ENCODE assay signal across 8 mouse cellular contexts in the genomic region with DNA sequence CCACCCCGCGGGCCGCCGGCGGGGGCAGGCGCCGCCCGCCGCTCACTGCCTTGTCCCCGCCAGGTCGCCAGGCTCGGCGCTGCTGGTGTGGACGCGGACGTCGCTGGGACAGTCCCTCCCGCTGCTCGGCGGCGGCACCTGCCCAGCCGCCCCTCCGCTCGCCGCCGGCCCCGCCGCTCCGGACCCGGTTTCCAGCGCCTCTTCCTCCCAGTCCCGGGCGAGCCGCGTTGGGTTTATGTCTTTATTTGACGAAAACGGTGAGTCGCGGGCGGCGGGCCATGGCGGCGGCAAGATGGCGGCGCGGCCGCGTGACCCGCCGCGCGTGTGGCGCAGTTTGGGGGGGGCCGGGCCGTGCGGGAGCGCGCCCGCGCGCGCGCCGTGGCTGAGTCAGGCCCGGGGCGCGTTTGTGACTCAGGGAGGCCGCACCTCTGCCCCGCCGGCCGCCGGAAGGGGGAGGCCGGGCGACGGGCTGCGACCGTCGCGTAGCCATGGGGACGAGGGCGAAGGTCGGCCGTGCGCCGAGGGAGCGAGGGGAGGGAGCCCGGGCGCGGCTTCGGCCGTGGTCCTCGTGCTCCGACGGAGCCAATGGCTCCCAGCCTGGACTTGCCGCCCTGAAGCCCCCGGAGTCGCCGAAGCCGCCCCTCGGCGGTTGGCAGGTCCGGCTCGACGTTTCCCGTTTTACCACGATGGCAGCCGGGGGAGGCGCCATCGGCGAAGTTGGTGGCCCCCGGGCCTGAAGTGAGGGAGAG. TPM values are rescaled to one million over a fixed set of nuclear protein-coding genes. Genes with fewer than 3 reads are reported as not detected.
DNase-seq lines count a peak whose midpoint lies in the region; ATAC-seq and TF ChIP-seq lines count a peak whose summit lies in the region.

No protein-coding gene starts in this region.

- H3K9me3 ChIP-seq in hindbrain, embryonic 12.5 days (replicated peaks) = no peaks in the 10 kb centered on the region

- peaks cover 5% of the 10 kb centered on the region; the same call in 1 of the 2 replicates for H3K4me1 ChIP-seq in cerebellum, adult 2 months (ENCODE audit: control insufficient read depth, insufficient read depth, low read length)
- peaks cover 28% of the 10 kb centered on the region for H3K4me1 ChIP-seq in hindbrain, embryonic 12.5 days

- no peaks in the 10 kb centered on the region for H3K27me3 ChIP-seq in cerebellum, adult 2 months (ENCODE audit: control insufficient read depth, insufficient read depth, low read length)
- H3K27me3 ChIP-seq in hindbrain, embryonic 12.5 days = no peaks in the 10 kb centered on the region

- TF ChIP-seq POLR2A in cerebellum, adult 2 months (IDR thresholded peaks at IDR 0.05; ENCODE audit: borderline replicate concordance, insufficient read depth, low read length) = no peak

- no peak for TF ChIP-seq CTCF in cerebellum, adult 2 months (IDR thresholded peaks at IDR 0.05; ENCODE audit: borderline replicate concordance, insufficient read depth, low read depth, low read length)

- peak overlapping the region; percentile 74 for H3K4me2 ChIP-seq in hindbrain, embryonic 12.5 days (replicated peaks)

- peaks cover 43% of the 10 kb centered on the region for H3K36me3 ChIP-seq in hindbrain, embryonic 12.5 days

- peak; percentile 61 for ATAC-seq in hindbrain, embryonic 12.5 days (ENCODE audit: low FRiP score)

- peak; percentile 44 for DNase-seq in ES-CJ7 (ENCODE audit: low read depth, low spot score)
- DNase-seq in cerebellum, adult 2 months = peak in 1 of 2 experiments; percentile 84
- DNase-seq in forelimb bud, embryonic 11.5 days (ENCODE audit: low read depth, low spot score) = peak; percentile 55
- DNase-seq in layer of hippocampus, postnatal 25 days (ENCODE audit: extremely low spot score in 1 of 2, low spot score in 1 of 2) = peak; percentile 71 to 80
- peak; percentile 89 for DNase-seq in lung, postnatal 10 days
- DNase-seq in ovary, postnatal 14 days (ENCODE audit: low spot score) = peak; percentile 68
- DNase-seq in thymus, postnatal 14 days = peak; percentile 82

- H3K4me3 ChIP-seq in cerebellum, adult 2 months (replicated peaks; ENCODE audit: insufficient read depth, low read depth, low read length) = peak overlapping the region; percentile 63
- H3K4me3 ChIP-seq in hindbrain, embryonic 12.5 days = peak overlapping the region; percentile 97

- peak overlapping the region; percentile 97 for H3K9ac ChIP-seq in hindbrain, embryonic 12.5 days

- H3K27ac ChIP-seq in cerebellum, adult 2 months (ENCODE audit: insufficient read depth, low read length) = peak overlapping the region; percentile 85
- H3K27ac ChIP-seq in hindbrain, embryonic 12.5 days = peak overlapping the region; percentile 98

- under 1% methylated on average over 104 of the region's 111 CpGs for whole genome bisulfite sequencing in cerebellum, adult 2 months
- under 1% methylated on average over 85 of the region's 111 CpGs for WGBS in hindbrain, embryonic 12.5 days

RNA-seq across cellular contexts. Expression of a gene that starts 0.7 kb away (rescaled TPM):
- polyA plus RNA-seq in cerebellum, adult 2 months (2012; rRNA removed) = 176 and 183 TPM in 2 replicates
- 662 and 672 TPM in 2 replicates for polyA plus RNA-seq in hindbrain, embryonic 12.5 days (2016; fragmentation: Nextera tagmentation; extraction: Ambion mirVana)
- total RNA-seq in layer of hippocampus, postnatal 25 days (2021) = 100 to 1,000 TPM; 243 to 246 TPM

RNA-seq across cellular contexts. Expression of a gene that starts 35.9 kb away (rescaled TPM):
- 80.0 and 81.4 TPM in 2 replicates for polyA plus RNA-seq in cerebellum, adult 2 months (2012; rRNA removed)
- 80.7 and 82.0 TPM in 2 replicates for polyA plus RNA-seq in hindbrain, embryonic 12.5 days (2016; fragmentation: Nextera tagmentation; extraction: Ambion mirVana)
- 100 to 1,000 TPM; 103 to 116 TPM for total RNA-seq in layer of hippocampus, postnatal 25 days (2021)

RNA-seq across cellular contexts. Expression of a gene that starts 52.8 kb away (rescaled TPM):
- 8.8 and 11.2 TPM in 2 replicates for polyA plus RNA-seq in cerebellum, adult 2 months (2012; rRNA removed)
- polyA plus RNA-seq in hindbrain, embryonic 12.5 days (2016; fragmentation: Nextera tagmentation; extraction: Ambion mirVana) = 9.4 and 14.3 TPM in 2 replicates
- total RNA-seq in layer of hippocampus, postnatal 25 days (2021) = 1 to 10 TPM; 5.6 to 7.8 TPM
